Mouse (Mus musculus) lung, postnatal 10 days (tissue): Measurements from ENCODE around the gene Zbtb18.
A peak's percentile ranks its signal among the peaks of the same experiment; 100 is the strongest.
"Not testable (repeated sequence)": the region's sequence is repeated elsewhere in the genome, so short reads cannot be mapped to it uniquely, and the experiment has no call there.

Experiments
- DNase-seq: peaks from one replicate; pipeline ENCODE4 v3.0.0; 2021

The Zbtb18 gene

DNA sequence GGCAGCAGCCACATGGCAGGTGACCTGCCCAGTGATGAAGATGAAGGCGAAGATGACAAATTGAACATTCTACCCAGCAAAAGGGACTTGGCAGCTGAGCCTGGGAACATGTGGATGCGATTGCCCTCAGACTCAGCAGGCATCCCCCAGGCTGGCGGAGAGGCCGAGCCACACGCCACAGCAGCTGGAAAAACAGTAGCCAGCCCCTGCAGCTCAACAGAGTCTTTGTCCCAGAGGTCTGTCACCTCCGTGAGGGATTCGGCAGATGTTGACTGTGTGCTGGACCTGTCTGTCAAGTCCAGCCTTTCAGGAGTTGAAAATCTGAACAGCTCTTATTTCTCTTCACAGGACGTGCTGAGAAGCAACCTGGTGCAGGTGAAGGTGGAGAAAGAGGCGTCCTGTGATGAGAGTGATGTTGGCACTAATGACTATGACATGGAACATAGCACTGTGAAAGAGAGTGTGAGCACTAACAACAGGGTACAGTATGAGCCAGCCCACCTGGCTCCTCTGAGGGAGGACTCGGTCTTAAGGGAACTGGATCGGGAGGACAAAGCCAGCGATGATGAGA is 5.5 kb downstream of the Zbtb18 start:
- DNase-seq: no peak

GRCm38 (mm10) chr1:177448121-177448561 is 6.0 kb downstream of the Zbtb18 start:
- no peak for DNase-seq

DNA sequence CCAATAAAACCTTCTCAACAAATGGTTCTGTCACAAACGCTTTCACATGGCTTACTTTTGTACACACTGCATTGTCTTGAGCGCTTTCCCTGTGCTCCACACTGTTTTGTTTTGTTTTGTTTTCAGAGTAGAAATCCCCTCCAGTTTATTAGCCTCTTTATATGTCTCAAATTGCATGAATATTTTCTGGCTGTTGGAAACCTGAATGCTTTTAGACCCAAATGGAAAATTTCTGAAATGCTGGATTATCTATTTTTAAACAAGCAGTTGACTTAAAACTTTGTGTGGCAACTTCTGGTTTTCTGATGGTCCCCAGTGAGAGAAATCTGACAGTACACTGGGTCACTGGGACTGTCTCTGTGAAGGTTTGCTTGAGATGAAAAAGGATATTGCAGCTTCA is 6.8 kb downstream of the Zbtb18 start:
- no peak for DNase-seq

DNA sequence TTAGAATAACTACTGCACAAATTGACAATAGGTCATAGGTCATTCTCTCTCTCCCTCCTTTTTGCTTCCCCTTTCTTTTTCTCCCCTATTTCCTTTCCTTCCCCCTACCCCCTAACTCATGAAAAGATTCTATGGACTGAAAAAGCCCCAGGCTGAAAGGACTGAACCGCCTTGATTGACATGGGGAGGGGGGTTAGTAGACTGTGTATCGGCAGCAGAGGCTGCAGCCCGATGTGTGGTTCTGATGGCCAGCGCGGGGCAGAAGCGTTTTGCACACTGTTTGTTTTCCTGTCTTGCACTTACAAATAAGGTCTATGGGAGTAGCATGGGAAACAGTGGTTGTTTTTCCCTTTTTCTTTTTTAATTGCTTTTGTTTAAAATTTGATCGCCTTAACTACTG is 7.7 kb downstream of the Zbtb18 start:
- not testable (repeated sequence) for DNase-seq

DNA sequence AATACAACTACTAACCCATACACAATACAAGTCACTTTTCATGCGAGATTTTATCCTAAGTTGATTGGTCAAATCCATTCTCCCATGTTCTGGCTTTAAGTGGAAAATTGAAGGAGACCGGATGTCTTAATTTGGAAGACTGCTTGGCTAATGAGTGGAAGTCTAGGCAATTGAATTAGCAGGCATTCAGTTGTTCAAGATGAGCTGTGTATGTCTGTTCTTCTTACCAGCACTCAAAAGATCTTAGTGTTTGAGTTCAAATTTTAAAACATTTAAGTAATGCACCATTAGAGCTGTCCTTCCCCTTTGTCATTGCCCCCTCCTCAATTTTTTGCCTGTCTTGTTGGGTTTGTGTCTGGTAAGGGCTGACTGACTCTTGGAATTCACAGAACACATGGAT is 8.9 kb downstream of the Zbtb18 start:
- DNase-seq: no peak

GRCm38 (mm10) chr1:177451991-177452431 is 9.9 kb downstream of the Zbtb18 start:
- DNase-seq: no peak

DNA sequence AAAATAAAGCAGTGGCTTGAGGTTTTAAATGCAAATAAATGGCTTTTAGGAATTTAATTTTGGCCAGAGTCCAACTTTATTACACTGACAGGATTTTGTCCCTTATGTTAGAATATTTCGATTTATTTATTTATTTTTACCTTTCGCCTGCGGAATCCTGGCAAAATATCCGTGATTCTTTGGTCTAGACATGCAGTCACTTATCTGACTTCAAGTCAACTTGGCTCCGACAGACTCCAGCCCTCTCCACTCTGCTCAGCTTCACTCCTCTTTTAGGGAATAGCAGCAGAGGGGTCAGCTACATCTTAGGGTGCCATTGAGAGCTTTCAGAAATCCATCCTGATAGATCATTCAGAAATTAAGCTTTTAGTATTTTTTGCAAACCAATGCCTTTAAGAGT is 10.8 kb downstream of the Zbtb18 start:
- no peak for DNase-seq

DNA sequence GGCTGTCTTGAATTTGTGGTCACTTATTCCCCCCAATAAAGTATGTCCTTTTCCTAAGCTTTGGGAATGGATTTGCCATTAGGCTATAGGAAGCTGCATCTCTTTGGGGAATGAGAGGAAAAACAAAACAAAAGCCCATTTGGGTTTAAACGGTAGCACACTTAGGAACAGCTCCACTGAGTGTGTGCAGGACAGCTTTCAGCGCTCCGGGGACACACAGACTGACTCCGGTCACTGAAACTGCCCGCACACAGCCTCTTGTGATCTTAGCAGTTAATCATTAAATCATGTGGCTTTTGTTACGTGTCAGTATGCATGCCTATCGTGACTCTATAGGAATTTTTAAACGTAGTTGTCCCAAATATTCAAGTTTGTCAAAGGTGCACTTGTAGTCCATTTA is 11.7 kb downstream of the Zbtb18 start:
- DNase-seq: no peak

- no peak for DNase-seq
These were observed 12.3 kb downstream of the Zbtb18 start for GRCm38 (mm10) chr1:177454492-177454891.

- DNase-seq: no peak
These were observed 13.3 kb downstream of the Zbtb18 start for GRCm38 (mm10) chr1:177455466-177455865.

DNA sequence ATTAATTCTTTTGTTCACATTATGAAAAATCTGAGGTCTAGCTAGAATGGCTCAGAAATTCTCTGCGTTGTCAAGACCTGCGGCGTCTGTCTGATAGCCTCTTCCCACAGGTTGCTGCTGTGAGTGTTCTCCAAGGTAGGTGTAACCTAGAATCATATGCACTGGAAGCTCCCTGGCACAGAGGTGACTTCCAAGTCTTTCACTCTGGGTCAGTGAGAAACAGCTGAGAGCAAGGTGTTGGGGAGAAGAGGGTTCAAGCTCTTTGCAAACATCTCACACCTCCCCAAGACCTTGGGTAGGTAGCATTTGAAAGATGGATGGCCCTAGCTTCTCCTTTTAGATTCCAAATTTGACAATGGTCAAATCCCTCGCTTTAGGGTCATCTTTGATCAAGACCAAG is 14.1 kb downstream of the Zbtb18 start:
- no peak for DNase-seq

DNA sequence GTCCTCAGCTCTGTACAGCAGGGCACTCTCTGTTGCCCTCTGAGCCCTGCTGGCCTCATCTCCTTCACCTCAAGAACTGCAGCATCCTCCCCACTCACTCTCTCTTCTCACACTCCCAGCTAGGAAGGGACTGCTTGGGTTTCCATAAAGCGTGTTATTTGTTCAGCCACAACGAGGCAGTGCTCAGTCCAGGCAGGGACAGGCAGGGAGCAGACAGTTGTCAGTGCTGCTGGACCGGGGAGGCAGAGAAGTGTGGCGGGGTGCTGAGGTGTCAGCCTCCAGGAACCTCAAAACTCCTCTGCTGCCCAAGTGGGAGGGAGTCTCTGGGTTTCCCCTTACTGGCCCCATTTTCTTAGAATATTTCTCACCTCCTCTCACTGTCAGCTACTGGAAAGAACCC is 14.6 kb downstream of the Zbtb18 start:
- no peak for DNase-seq

- DNase-seq: no peak
These were observed 15.8 kb downstream of the Zbtb18 start for GRCm38 (mm10) chr1:177457981-177458380.

DNA sequence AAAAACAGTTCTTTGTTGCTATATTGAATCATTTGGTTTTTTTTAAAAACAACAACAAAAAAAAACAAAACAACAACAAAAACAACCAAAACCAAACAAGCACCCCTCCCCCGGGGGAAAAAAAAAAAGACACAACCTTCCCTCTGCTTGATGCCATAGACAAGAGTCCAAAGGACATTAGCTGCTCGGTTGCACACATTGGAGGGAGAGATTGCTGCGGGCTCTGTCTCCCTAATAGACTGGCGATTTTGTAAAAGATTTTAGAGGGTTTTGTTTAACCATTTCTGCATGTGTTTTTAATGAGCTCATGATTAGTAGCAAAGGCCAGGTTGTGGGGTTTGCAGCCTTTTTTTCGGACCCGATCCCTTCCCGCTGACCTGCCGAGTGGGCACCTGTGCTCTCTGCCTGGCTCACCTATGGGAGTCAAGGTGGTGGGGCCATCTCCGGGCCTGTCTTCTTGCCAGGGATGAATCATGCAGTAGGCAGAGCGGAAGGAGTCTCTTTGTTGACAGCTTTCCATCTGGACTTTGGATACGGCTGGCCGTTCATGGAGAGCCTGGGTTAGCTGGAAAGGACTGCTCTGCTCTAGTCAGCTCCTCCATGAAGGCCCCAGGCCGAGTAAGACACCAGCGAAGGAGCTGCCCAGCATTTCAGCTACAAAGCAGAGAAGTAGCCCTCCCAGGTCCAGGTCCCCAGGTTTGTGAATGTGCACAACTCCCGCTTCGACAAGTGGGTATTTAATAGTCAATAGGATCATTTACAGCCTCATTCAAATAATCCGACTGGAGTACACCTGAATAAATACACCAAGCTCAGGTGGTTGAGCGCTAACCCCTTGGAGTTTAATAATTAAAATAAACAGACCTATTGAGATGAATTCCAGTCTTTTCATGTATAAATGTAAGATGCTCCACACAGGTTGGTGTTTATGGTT is 16.6 kb downstream of the Zbtb18 start:
- no peak for DNase-seq

DNA sequence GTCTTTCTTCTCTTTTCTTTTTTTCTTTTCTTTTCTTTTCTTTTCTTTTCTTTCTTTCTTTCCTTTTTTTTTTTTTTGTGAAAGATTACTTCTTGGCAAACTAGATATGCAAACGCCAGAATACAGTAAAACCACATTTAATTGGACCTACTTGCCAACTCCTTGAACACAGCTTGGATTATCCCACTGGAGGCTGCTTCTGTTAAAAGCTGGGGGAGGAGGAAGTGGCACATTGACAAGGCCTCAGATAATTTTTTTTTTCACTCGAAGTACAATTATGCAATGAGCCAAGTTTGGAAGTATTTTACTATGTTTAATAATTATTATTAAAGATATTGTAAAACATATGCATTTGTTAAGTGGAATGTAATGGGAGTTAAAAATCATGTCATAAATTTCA is 17.4 kb downstream of the Zbtb18 start:
- DNase-seq: no peak

- DNase-seq: peak; percentile 19
These were observed 25.0 kb downstream of the Zbtb18 start for GRCm38 (mm10) chr1:177467150-177467549.

GRCm38 (mm10) chr1:177468436-177468835 is 26.3 kb downstream of the Zbtb18 start:
- no peak for DNase-seq

GRCm38 (mm10) chr1:177470091-177470490 is 27.9 kb downstream of the Zbtb18 start:
- DNase-seq: peak; percentile 39

GRCm38 (mm10) chr1:177470951-177471350 is 28.8 kb downstream of the Zbtb18 start:
- DNase-seq: no peak

- no peak for DNase-seq
These were observed 33.5 kb downstream of the Zbtb18 start for GRCm38 (mm10) chr1:177475542-177476197.

DNA sequence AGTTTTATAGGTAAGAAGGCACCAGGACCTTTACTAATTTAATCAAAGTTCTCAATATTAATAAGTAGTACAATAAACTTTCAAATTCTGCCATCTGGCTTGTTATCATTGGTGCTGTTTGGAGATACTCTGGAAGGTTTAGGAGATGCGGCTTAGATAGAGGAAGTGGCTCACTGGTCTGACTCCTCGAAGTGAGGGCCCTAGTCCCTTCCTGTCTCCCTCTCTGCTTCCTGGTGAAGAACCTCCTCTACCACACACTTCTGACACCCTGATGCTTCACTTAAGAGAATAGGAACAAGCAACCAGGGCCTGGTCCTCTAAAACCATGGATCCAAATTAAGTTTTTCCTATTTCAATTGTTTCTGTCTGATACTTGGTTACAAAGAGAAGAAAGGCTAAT is 36.4 kb downstream of the Zbtb18 start:
- DNase-seq: no peak

DNA sequence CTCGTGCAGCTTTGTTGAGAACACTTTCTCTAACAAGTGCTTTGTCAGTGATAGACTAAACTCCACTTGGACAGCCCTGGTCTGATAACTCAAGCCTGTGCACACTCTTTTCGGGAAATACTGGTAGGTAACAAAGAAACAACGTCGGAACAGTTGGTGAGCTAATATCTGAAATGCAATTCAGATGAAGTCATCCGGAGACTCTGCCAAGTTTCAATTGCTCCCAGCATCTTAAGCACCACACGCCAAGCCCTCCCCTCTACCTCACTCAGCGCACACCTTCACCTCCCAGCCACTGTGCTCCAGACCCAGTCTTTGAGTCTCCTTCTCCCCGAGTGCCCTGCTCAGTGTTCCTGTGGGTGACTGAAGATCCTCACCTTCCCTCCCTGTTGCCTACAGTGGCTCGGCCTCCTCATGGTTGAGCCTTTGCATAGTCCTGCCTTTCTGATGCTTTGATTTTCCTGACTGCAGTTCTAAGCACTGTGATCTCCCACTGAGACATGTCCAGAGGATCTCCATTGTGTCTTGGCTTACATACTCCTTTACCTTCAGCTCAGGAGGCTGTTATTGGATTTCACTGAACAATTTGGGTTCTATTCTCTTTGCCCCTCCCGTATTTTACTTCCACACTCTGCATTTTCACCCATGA is 37.3 kb downstream of the Zbtb18 start:
- DNase-seq: peak; percentile 55

DNA sequence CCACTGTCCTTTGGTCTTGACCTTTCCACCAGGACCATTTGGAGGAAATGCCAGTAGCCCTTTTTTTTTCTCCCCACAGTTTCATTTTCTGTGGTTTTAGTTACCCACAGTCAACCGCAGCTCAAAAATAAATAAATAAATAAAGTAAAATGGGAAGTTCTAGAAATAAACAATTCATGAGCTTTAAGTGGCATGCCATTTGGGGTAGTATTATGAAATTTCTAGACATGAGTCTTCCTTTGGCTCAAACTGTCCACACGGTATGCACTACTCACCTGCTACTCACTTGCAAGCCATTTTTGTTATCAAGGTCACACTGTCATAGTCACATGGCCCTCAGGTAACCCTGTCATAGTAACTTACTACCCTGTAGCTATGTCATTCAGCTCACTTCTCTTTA is 41.5 kb downstream of the Zbtb18 start:
- no peak for DNase-seq
